Comparison of ENCODE assay signal across 13 mouse cellular contexts in the genomic region with DNA sequence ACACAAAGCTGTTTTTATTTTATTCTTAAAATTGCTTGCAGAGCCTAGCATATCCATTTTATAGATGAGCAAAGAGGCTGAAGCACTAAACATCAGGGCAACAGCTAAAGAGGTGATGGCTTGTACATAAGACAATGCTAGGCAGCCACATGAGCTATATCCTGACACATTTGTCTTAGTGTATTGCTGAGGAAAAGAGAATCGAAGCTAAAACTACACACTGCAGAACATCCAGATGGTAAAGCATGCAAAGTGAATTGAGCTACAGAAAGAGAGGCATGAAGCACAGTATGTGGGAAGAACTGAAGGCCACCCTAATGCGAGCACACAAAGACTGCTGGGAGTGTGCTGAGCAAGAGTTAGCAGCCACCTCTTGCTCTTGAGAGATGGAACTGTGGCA.
DNase-seq lines count a peak whose midpoint lies in the region; ATAC-seq lines count a peak whose summit lies in the region.
"Had no signal": no experiment of that assay in that cellular context is flagged by ENCODE, and none has a peak within 500 bp of the region (broad histone marks: within the 10 kb centered on the region; RNA-seq: fewer than 3 reads in every experiment).

No protein-coding gene starts in this region.

- no peak overlapping the region; the same call in 1 of the 2 replicates for H3K27ac ChIP-seq in forebrain, embryonic 14.5 days (ENCODE audit: low read depth, low read length)
- peak overlapping the region; percentile 59 for H3K27ac ChIP-seq in limb, embryonic 12.5 days
- peak overlapping the region; percentile 33; the same call in 1 of the 2 replicates for H3K27ac ChIP-seq in neural tube, embryonic 15.5 days (replicated peaks)
- H3K27ac ChIP-seq: heart, adult 2 months; limb, embryonic 15.5 days had no signal

- H3K36me3 ChIP-seq in forebrain, embryonic 14.5 days (ENCODE audit: control insufficient read depth, insufficient read depth, low read length) = no peaks in the 10 kb centered on the region
- no peaks in the 10 kb centered on the region for H3K36me3 ChIP-seq in limb, embryonic 12.5 days
- no peaks in the 10 kb centered on the region for H3K36me3 ChIP-seq in neural tube, embryonic 15.5 days
- H3K36me3 ChIP-seq: limb, embryonic 15.5 days had no signal

- DNase-seq in left cerebral cortex, postnatal 25 days (ENCODE audit: low spot score in 2 of 2) = peak; percentile 1 to 2
- no peak for DNase-seq in left cerebral cortex, adult 8-10 months (ENCODE audit: low spot score in 2 of 2)
- peak; percentile 3 for DNase-seq in forebrain, embryonic 14.5 days (ENCODE audit: low spot score)
- no peak for DNase-seq in adrenal gland, adult 18-20 months (ENCODE audit: low spot score in 2 of 2)
- no peak for DNase-seq in lung, postnatal 10 days
- DNase-seq: heart, adult 2 months; heart, postnatal 36 days; kidney, adult 8-10 months; thymus, postnatal 36 days had no signal

- H3K4me3 ChIP-seq in forebrain, embryonic 14.5 days (ENCODE audit: low read depth, low read length) = no peak overlapping the region
- no peak overlapping the region for H3K4me3 ChIP-seq in limb, embryonic 12.5 days (replicated peaks)
- no peak overlapping the region for H3K4me3 ChIP-seq in neural tube, embryonic 15.5 days (replicated peaks)
- H3K4me3 ChIP-seq: heart, adult 2 months; limb, embryonic 15.5 days had no signal

- H3K4me2 ChIP-seq in forebrain, embryonic 14.5 days (ENCODE audit: low read length) = no peak overlapping the region
- H3K4me2 ChIP-seq in limb, embryonic 12.5 days = no peak overlapping the region
- H3K4me2 ChIP-seq in neural tube, embryonic 15.5 days = no peak overlapping the region
- H3K4me2 ChIP-seq: limb, embryonic 15.5 days had no signal

- intact Hi-C loops in left cerebral cortex, postnatal 25 days (cut with DNase I) = no loop called here

- H3K9ac ChIP-seq in forebrain, embryonic 14.5 days (ENCODE audit: low read length) = no peak overlapping the region
- H3K9ac ChIP-seq in limb, embryonic 12.5 days (replicated peaks) = no peak overlapping the region
- H3K9ac ChIP-seq in neural tube, embryonic 15.5 days (replicated peaks) = no peak overlapping the region
- H3K9ac ChIP-seq: limb, embryonic 15.5 days had no signal

- no peaks in the 10 kb centered on the region for H3K9me3 ChIP-seq in forebrain, embryonic 14.5 days (replicated peaks; ENCODE audit: control insufficient read depth, low read length)
- no peaks in the 10 kb centered on the region for H3K9me3 ChIP-seq in limb, embryonic 12.5 days
- no peaks in the 10 kb centered on the region for H3K9me3 ChIP-seq in neural tube, embryonic 15.5 days (replicated peaks)
- H3K9me3 ChIP-seq: limb, embryonic 15.5 days had no signal

- ATAC-seq in forebrain, embryonic 14.5 days = no peak
- no peak for ATAC-seq in limb, embryonic 12.5 days (ENCODE audit: insufficient number of reproducible peaks, insufficient read depth, low FRiP score, low TSS enrichment, low read depth)
- peak; percentile 69 for ATAC-seq in neural tube, embryonic 15.5 days (ENCODE audit: low FRiP score)
- no peak for ATAC-seq in activated CD4-positive, CD25-positive, alpha-beta regulatory T cell, adult 4 months

- WGBS in forebrain, embryonic 14.5 days = 78% methylated on average over 2 of the region's 2 CpGs
- WGBS in limb, embryonic 12.5 days = 71% methylated on average over 2 of the region's 2 CpGs
- WGBS in neural tube, embryonic 15.5 days = 37% methylated on average over 2 of the region's 2 CpGs

- no peaks in the 10 kb centered on the region for H3K27me3 ChIP-seq in forebrain, embryonic 14.5 days (replicated peaks; ENCODE audit: control insufficient read depth, insufficient read depth, low read length)
- no peaks in the 10 kb centered on the region for H3K27me3 ChIP-seq in limb, embryonic 12.5 days
- no peaks in the 10 kb centered on the region for H3K27me3 ChIP-seq in neural tube, embryonic 15.5 days (replicated peaks)
- H3K27me3 ChIP-seq: limb, embryonic 15.5 days had no signal

- peaks cover 12% of the 10 kb centered on the region for H3K4me1 ChIP-seq in forebrain, embryonic 14.5 days (ENCODE audit: control insufficient read depth, insufficient read depth, low read length)
- H3K4me1 ChIP-seq in limb, embryonic 12.5 days (replicated peaks) = peaks cover 13% of the 10 kb centered on the region
- H3K4me1 ChIP-seq in neural tube, embryonic 15.5 days = peaks cover 15% of the 10 kb centered on the region
- H3K4me1 ChIP-seq: limb, embryonic 15.5 days had no signal

Comparison
In these comparisons a context has a peak if more than half of its experiments do, and no peak if none do; other contexts are left out.
1. DNase-seq: peak in left cerebral cortex, postnatal 25 days (2 of 2) and forebrain, embryonic 14.5 days (single experiment); none in left cerebral cortex, adult 8-10 months (0 of 2), adrenal gland, adult 18-20 months (0 of 2) and lung, postnatal 10 days (single experiment).